Mouse (Mus musculus): ENCODE results near the gene Sbk3. TPM values are rescaled to one million over a fixed set of nuclear protein-coding genes. Genes with fewer than 3 reads are reported as not detected.
"Not testable (repeated sequence)": the region's sequence is repeated elsewhere in the genome, so short reads cannot be mapped to it uniquely, and the experiment has no call there.

The Sbk3 gene
- polyA plus RNA-seq (2012; rRNA removed), result 2.2 and 2.5 TPM in 2 replicates

DNA sequence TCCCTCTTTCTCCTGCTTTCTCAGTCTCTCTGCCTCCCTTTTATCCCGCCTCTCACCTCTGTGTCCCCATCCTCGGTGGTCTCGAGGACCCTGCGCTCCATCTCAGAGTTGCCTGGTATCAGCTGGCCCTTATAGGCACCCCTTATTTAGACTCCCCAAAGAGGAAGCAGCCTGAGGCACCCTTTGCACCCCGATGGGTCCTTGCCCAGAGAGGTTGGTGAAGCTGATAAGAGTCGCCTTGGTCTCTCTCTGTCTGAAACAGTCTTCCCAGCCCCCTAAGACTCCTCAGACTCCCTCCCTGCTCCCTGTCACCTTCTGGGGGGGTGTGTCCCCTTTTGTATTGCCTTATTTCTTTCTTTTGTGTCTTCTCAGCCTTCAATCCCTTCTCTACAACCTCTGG lies at the start of gene Sbk3:
Gene Sbk3, minus strand, starts transcription at position 101 of the 400 bp plus-strand sequence.
- DNase-seq (ENCODE audit: extremely low spot score in 1 of 2, low spot score in 1 of 2), result no peak

GRCm38 (mm10) chr7:5020685-5021084 lies 49.7 kb upstream of the Sbk3 start:
- no peak for DNase-seq (ENCODE audit: extremely low spot score in 1 of 2, low spot score in 1 of 2)

GRCm38 (mm10) chr7:5020000-5020681 lies 49.2 kb upstream of the Sbk3 start, which contains the start of the genes Zfp865 and Ccdc106:
TSS of gene Zfp865 (plus strand) at chr7:5020376.
TSS of gene Ccdc106 (plus strand) at chr7:5020553.
- peak; percentile 99 to 100 for DNase-seq (ENCODE audit: extremely low spot score in 1 of 2, low spot score in 1 of 2)

DNA sequence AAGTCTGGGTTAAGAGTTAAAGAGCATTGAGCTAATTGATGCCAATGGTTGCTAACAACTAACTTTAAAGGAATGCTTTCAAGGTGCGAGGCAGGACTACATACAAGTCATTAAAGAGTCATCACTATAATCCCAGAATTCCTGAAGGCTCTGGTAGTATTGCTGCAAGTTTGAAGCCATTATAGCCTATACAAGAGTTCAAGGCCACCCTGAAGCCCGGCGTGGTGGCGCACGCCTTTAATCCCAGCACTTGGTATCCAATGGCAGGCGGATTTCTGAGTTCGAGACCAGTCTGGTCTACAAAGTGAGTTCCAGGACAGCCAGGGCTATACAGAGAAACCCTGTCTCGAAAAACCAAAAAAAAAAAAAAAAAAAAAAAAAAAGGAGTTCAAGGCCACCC lies 48.6 kb upstream of the Sbk3 start:
- not testable (repeated sequence) for DNase-seq (ENCODE audit: extremely low spot score in 1 of 2, low spot score in 1 of 2)

DNA sequence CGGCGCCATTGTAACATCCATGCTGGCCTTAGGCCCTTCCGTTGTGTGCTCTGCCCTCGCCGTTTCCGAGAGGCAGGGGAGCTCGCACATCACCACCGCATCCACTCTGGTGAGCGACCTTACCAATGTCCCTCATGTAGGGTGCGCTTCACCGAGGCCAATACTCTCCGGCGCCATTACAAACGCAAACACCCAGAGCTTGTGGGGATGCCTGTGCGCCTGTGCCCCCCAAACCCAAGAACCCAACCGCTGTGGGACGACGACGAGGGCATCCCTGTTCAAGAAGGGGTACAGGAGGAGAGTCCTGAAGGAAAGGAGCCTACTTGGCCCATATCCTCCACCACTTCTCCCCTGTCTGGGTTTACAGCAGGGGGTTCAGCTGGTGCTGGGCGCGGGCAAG lies 47.0 kb upstream of the Sbk3 start:
- no peak for DNase-seq (ENCODE audit: extremely low spot score in 1 of 2, low spot score in 1 of 2)

- no peak for DNase-seq (ENCODE audit: extremely low spot score in 1 of 2, low spot score in 1 of 2)
These were observed 46.4 kb upstream of the Sbk3 start for GRCm38 (mm10) chr7:5017352-5017751.

DNA sequence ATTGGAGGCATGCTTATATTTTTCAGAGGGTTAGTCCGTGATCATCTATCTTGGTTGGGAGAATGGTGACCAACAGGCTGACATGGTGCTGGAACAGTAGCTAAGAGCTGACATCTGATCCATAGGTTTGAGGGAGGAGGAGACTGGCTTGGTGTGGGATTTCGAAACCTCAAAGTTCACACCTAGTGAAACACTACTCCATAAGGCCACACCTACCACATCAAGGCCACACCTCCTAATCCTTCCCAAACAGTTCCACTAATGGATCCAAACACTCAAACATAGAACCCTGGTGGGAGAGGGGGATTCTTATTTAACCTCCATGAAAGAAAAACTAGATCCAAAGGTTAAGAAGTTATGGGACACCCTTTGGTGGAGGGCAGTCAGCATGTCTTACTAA lies 46.0 kb upstream of the Sbk3 start:
- DNase-seq (ENCODE audit: extremely low spot score in 1 of 2, low spot score in 1 of 2), result no peak

- no peak for DNase-seq (ENCODE audit: extremely low spot score in 1 of 2, low spot score in 1 of 2)
These were observed 45.1 kb upstream of the Sbk3 start for GRCm38 (mm10) chr7:5016057-5016456.

DNA sequence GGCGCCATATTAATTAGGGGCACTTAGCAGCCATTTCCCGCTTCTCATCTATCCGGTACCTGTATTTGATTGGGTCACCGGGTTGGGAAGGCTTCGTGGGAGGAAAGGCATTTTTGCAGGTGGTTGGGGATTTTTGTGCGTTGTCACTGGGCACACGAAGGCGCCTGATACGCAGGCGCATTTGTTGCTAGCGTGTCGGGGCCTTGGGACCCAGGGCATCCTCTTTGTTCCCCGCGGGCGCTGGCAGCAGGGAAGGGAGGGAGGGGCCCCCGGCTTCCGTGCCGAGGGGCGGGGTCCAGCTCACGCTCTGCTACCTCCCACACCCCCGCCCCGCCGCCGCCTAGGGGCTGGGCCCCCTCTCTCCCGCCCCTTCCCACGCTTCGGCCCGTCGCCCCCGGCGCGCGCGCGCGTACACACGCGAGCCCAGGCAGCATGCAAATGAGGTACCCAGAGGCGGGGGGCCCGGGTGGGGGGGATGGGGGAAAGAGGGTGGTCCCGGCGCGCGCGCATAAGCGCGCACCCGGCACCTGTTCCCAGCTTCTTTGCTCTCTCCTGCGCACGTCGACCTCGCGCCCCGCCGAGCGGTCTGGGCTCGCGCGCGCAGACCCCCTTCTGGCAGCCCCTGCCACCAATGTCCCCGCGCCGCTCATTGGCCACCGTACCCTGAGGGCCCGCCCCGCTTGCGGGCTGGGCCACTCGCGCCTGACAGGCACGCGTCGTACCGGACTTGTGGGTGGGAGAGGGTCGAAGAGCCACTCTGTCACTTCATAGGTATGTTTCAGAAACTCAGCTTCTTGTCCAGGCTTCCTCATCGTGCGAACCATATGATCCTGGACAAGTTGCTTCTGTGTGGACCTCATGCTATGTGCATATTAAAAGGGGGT lies 44.4 kb upstream of the Sbk3 start, which contains the start of gene Gm44973:
Gene Gm44973, plus strand, starts transcription at position 379 of the 884 bp plus-strand sequence.
- DNase-seq (ENCODE audit: extremely low spot score in 1 of 2, low spot score in 1 of 2), result peak; percentile 89 to 93

GRCm38 (mm10) chr7:5014251-5015117 lies 43.5 kb upstream of the Sbk3 start, which contains the start of the genes Zfp524 and Fiz1:
TSS of gene Zfp524 (plus strand) at chr7:5014415.
TSS of gene Fiz1 (minus strand) at chr7:5014697.
- DNase-seq (ENCODE audit: extremely low spot score in 1 of 2, low spot score in 1 of 2), result peak; percentile 95 to 99

- no peak for DNase-seq (ENCODE audit: extremely low spot score in 1 of 2, low spot score in 1 of 2)
These were observed 41.9 kb upstream of the Sbk3 start for GRCm38 (mm10) chr7:5012681-5013513.

GRCm38 (mm10) chr7:5008229-5008628 lies 37.3 kb upstream of the Sbk3 start:
- no peak for DNase-seq (ENCODE audit: extremely low spot score in 1 of 2, low spot score in 1 of 2)

- DNase-seq (ENCODE audit: extremely low spot score in 1 of 2, low spot score in 1 of 2), result not testable (repeated sequence)
These were observed 31.9 kb upstream of the Sbk3 start for GRCm38 (mm10) chr7:5002876-5003275.

- DNase-seq (ENCODE audit: extremely low spot score in 1 of 2, low spot score in 1 of 2), result no peak
These were observed 28.9 kb upstream of the Sbk3 start for GRCm38 (mm10) chr7:4999876-5000275.

DNA sequence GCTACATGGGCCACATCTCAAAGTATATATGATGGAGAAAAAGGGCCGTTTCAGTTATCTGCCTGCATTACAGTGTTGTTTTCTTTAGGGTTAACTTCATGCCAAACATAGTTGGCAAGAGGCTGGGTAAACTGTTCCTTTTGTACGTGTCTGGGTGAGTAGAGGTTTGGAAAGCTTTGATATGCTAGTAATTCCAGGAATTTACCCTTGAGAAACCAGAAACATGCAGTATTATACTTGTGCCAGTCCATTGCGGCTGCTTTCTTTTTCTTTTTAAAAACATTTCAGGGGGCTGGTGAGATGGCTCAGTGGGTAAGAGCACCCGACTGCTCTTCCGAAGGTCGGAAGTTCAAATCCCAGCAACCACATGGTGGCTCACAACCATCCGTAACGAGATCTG lies 26.0 kb upstream of the Sbk3 start:
- DNase-seq (ENCODE audit: extremely low spot score in 1 of 2, low spot score in 1 of 2), result no peak

DNA sequence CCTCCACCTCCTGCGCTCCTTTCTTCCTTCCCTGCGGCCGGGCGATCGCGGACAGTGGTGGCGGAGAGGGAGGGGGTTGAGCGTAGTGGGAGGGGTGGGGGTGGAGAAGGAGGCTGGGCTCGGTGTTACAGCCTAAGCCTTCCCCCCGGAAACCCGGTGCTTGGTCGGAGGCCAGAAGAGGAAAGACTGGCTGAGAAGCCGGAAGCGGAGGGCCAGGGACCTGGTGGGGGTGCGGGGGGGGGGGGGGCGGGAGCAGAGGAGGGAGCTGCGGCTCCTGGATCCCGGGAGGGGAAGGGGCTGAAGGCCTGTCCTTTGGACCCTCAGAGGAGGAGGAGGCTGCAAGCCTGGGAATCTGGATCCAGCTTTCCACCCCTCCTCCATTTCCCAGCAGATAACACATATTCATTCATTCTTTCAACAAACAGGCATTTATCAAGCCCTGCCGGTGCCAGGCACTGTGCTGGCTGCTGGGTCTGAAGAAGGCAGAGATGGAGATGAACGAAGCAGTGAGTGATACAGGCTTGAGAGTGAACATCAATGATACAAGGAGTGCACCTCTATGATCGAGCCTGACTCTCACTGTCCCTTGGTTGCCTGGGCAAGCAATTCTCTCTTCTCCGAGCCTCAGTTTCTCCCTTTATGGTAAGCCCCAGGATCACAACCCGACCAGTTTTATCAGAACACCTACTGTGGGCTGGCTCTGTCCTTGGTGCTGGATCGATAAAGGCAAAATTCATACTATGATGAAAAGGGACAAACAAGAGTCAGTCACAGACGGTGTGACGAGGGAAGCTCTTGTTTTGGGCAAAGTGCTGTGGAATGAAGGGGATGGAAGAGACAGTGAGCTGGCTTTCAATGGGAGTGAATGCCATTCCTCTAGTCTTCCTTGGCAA lies 25.3 kb upstream of the Sbk3 start, which contains the start of gene Zfp579:
Gene Zfp579, minus strand, starts transcription at position 156 of the 893 bp plus-strand sequence.
- peak; percentile 79 to 97 for DNase-seq (ENCODE audit: extremely low spot score in 1 of 2, low spot score in 1 of 2)

- no peak for DNase-seq (ENCODE audit: extremely low spot score in 1 of 2, low spot score in 1 of 2)
These were observed 24.5 kb upstream of the Sbk3 start for GRCm38 (mm10) chr7:4995268-4996002.
